Mouse (Mus musculus) forelimb bud, embryonic 11.5 days (tissue): ENCODE measurements at regions not wholly inside any gene's neighbourhood (a gene's known extent, or its start where the extent isn't known, plus 50 kb on each side); places are given as distances from the start of the nearest gene placed in this dataset.

Experiments
- DNase-seq: peaks from one replicate; pipeline ENCODE4 v3.0.0-alpha.2; 2012; ENCODE audit warnings: low read depth, low spot score

- peak; percentile 12 for DNase-seq
Observed at GRCm38 (mm10) chr16:8914183-8914582, 84.3 kb downstream of the 1810013L24Rik start.

DNA sequence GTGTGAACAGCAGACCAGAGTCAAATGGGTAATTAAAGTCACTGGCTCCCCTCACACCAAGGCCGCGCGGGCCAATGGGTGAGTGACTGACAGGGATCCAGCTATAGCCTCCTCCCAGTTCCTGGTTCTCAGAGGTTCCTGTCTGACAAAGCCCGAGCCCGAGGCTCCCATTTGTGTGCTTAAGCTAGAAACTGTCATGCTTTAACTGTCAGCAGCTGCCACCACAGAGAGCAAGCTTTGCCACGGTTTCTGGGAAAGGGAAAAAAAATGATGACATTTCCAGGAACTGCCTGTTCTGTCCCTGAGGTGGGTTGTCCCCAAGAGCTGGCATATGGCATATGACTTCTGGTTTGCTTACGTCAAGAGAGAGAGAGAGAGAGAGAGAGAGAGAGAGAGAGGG is 86.2 kb downstream of the 1810013L24Rik start:
- no peak for DNase-seq

DNA sequence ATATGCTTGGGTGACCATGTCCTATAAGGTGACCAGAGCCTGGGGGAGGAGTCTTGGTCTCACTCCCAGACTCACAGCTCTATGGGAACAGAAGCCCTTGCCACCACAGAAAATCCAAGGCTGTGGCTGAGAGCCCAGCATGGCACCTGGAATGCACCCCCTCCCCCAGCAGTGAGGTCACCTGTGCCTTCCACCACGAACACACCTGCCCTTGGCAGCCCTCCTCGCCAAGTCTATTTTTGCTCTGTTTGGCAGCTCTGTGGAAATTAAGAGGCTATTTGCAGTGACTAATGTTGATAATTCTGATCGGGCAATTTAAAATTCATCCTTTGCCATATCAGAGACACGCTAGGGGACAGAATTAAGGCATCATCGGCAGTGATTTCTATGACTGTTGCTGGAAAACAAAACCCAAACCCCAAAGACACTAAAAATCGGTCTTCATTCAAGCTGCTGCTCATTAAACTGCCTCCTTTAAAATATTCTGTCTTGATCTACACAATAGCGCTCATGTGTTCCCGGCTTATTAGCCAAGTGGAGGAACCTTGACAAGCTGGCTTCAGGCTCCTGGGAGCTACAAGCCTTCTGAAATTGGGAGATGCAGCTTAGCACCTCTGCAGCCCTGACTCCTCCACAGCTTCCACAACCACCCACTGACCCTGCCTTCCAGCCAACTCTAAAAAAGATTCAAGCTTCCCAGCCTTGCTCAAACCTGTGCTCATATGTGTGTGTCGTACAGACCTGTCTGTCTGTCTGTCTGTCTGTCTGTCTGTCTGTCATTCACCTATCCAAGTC is 89.0 kb downstream of the 1810013L24Rik start:
- DNase-seq, result no peak

DNA sequence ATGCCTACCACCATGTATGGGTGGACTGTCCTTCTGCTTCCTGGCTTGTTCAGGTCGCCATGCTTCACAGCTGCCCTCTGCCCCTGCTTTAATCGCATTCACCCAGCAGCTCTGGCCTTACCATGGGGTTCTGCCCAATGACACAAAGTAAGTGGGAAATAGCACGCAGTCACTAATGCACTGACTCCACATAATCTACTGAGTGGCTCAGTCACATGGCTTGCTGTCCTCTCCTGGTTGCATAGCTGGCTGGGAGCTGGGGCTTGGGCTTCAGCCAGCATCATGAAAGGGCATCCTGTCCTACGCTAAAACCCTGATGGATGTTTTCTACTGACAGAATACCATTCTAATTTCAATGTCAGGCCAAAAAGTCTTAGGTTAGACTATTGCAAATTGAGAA is 94.8 kb downstream of the 1810013L24Rik start:
- DNase-seq, result no peak

GRCm38 (mm10) chr16:8931961-8932360 is 102.1 kb downstream of the 1810013L24Rik start:
- DNase-seq, result no peak

GRCm38 (mm10) chr16:8933121-8933520 is 103.2 kb downstream of the 1810013L24Rik start:
- DNase-seq, result no peak

DNA sequence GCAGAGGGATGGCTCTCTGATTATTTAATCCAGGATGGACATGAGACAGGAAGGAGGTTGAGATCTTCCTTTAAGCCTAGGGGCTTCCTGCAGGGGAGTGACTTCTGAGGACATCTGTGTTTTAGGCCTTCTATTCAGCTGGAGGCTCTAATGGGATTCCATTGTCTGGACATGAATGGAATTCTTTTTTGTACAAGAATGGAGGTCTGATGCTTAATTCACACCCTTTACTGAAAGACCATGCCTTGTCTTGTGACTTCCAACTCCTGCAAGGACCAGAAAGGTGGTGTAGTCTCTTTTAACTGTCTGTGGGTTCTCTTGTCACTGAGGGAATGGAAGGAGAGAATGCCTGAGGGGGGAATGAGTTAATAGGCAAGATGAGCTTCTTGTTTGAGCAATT is 106.5 kb downstream of the 1810013L24Rik start:
- DNase-seq, result no peak

DNA sequence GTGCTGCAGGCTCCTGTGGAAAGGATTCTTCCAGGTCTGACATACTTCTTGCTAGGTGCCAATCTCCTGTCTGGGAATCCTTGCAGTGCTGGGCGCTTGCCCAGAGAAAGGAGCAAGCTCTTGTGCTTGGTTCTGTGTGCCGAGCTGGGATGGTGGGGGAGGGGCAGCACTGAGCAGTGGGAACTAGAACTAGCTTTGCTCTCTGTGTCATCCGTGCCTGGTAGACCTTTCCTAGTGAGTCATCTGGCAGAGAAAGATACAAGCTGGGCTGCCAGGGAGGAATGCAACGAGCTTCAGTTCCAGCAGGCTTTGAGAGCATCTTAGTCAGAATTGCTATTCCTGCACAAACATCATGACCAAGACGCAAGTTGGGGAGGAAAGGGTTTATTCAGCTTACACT is 108.6 kb downstream of the 1810013L24Rik start:
- no peak for DNase-seq

- DNase-seq, result no peak
Observed at GRCm38 (mm10) chr16:8939136-8939535, 109.2 kb downstream of the 1810013L24Rik start.

DNA sequence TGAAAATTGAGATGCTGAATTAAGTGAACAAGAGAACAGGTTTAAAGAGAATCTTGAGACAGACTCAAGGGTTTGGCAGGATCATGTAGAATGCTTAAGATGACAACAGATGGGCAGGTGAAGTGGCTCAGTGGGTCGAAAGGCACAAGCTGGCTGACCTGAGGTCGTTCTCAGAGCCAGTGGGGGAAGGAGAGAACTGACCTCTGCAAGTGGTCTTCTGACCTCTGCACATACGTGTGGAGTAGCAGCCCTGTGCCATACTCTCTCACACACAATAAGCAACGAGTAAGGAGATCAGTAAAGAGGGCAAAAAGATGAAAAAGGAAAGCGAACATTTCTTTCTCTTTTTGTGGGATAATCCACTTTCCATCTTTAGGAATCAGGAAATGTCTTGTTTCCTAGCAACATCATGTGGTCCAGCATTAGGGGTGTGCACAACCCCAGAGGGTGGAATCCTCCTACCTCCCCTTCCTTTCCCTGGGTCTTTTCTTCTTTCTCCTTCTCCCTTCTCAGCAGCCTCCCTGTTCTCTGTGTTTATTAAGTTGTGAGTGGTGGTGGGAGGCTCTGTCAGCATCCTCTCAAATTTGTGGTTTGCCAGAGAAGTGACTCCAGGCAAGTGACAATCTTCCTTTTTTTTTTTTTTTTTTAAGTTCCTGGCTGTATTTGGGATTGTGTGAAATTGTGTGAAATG is 114.7 kb downstream of the 1810013L24Rik start:
- DNase-seq, result no peak

DNA sequence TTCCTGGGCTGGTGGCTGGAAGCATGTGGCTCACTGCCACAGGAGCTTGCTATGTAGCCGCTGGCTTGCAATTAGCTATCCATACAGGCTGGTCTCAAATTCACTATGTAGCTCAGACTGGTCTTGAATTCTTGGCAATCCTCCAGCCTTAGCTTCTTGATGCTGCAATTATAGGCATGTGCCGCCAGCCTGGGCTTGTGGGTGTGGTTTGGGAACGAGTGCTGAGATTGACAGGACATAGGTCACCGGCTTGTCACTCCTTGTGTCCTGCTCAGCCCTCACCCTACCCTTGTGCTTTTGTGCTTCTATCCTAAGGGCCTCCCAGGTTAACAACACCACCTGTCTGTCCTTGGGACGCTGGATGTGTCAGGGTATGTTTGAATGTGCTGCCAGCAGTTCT is 117.9 kb downstream of the 1810013L24Rik start:
- no peak for DNase-seq

DNA sequence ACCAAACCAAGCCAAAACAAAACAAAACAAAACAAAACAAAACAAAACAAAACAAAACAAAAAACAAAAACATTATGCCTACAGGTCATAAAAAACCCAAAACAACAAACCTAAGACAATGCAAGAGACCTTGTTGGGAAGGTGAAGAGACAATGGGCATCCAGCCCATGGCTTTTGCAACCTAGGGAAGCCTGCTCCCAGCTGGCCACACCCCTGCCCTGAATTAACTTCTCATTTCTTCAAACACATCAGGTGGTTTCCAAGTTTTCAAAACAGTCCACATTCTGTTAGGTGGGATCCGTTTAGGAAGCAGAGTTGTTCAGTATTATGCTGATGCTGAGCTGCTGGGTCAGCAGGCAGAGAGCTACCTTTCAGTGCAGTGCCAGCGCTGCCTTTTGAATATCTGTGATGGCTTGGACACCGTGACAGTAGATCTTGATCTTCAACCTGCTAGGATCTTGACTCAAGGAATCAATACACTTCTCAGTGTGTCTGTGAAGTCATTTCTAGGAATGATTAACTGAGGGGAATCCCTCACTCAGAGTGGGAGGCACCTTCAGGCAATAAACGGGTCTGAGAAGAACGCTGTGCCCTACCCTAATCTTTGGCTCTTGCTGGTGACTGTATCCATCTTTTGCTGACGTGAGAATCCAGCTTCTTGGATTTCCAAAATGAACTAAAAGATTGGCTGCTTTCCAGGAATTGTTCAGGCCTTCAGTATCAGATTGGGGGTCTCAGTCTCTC is 121.4 kb downstream of the 1810013L24Rik start:
- no peak for DNase-seq

- no peak for DNase-seq
Observed at GRCm38 (mm10) chr16:8961739-8962138, 131.8 kb downstream of the 1810013L24Rik start.

DNA sequence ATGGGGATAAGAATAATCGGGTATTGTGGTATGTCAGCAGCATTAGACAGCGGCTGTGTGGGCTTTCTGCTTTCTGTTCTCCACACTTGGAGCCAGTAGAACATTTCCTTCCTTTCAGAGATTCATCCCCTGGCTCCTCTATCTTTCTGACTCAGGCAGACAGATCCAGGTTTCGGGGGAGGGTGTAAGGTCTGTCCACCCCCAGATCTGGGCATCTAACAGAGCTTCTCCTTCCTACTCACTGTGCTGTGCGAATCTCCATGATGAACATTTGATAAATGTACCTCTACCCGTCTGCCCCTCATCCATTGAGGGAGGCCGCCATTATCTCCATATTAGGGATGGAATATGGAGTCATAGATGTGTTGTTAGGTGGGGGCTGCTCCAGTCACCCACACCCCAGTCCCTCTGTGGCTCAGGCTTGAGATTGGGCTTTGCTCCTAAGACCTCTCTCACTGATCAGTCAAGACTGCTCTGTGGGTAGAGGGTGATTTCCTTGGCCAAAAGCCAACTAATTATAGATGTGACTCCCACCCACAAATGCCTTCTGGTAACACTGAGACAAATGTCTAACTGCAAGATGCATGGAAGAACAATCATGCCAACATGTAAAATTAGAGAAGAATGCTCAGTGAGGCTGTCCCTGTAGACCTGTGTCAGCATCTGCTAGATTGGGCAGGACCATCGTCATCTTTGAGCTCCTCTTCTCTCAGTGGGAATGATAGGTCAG is 163.8 kb downstream of the 1810013L24Rik start:
- no peak for DNase-seq

DNA sequence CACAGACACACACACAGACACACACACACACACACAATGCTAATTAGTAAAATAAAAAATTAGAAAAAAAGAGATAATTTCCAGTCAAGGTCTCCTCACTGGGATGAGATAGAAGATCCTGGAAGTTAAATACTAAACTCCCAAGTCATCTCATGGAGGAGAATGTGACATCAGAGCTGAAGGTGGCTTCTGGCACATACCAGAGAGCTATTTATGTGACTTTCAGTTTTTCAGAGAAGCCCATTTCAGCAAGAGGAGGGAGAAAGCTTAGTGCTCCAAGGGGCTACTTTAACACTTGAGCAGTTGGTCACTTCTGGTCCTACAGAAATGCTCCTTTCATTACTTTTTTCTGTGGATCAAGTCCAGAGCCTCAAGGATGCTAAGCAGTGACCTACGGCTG is 164.6 kb downstream of the 1810013L24Rik start:
- DNase-seq, result no peak

GRCm38 (mm10) chr16:8997250-8997649 is 167.3 kb downstream of the 1810013L24Rik start:
- no peak for DNase-seq

- peak; percentile 20 for DNase-seq
Observed at GRCm38 (mm10) chr16:9004012-9004411, 174.1 kb downstream of the 1810013L24Rik start.

DNA sequence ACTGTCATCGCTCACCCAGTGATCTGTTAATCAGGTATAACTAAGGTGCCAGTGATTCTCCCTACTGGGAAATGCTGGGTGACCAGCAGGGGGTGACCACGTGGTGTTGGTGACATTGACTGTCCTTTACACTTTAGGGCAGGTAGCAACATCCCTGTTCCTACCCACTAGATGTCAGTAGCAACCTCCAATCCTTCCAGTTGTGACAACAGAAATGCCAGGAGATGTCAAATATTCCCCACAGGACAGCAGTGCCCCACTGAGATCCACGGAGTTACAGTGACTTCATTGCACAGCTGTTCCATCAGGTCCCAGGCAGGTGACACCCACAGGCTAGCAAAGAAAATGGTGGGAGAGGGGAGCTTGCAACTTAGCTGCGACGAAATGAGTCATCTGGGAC is 176.0 kb downstream of the 1810013L24Rik start:
- DNase-seq, result no peak

- DNase-seq, result peak; percentile 80
Observed at GRCm38 (mm10) chr16:9009361-9010083, 179.6 kb downstream of the 1810013L24Rik start.

- no peak for DNase-seq
Observed at GRCm38 (mm10) chr16:9011077-9011476, 181.2 kb downstream of the 1810013L24Rik start.

DNA sequence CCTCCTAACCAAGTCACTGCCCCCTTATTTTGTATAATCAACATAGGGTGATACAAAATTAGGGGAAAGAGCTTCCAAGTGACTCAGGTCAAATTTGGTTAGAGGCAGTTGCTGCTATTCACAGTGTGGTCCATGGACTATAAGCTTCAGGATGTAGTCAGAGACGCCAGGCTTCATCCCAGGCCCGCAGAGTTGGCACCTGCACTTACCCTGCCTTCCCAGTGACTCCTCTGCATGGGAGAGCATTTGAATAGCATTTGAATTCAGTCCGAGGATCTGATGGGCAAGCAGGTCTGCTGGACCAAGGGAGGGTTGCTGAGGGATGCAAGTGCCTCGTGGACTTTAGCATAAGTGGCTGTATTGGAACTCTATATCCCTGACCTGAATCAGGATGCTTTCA is 181.8 kb downstream of the 1810013L24Rik start:
- DNase-seq, result no peak
